Mouse (Mus musculus): Measurements from ENCODE around the gene Tnks1bp1.

- TF ChIP-seq CTCF (conservative IDR thresholded peaks at IDR 0.05; ENCODE audit: low read length) (no peak), POU5F1 (IDR thresholded peaks at IDR 0.05; ENCODE audit: borderline replicate concordance, low read length) (no peak), NANOG (IDR thresholded peaks at IDR 0.05; ENCODE audit: borderline replicate concordance, low read length) (no peak)
These were observed 51.1 kb downstream of the Tnks1bp1 start for GRCm38 (mm10) chr2:85098824-85099511.
